Mouse (Mus musculus) heart, embryonic 14.5 days (tissue): ENCODE data around the gene Tdgf1. TPM values are rescaled to one million over a fixed set of nuclear protein-coding genes. Genes with fewer than 3 reads are reported as not detected.

ENCODE experiments used
- ATAC-seq: fragments of 200-750 bp; cut with Nextera tagmentation; 2 replicates; pipeline ENCODE4 v1.8.0; 2017; ENCODE audit warnings: low read depth, moderate TSS enrichment; ENCODE audit not compliant: insufficient number of reproducible peaks, insufficient read depth, low FRiP score
- H3K27ac ChIP-seq, 2 experiments: fragments of 200-500 bp in 1 of 2; fragments of 300-500 bp in 1 of 2; sonication (generic) in 1 of 2; replicated peaks in 1 of 2; 2 replicates each; pipeline ENCODE4 v1.5.1; 2012 to 2014; ENCODE audit warnings: low read depth in 2 of 2, low read length in 2 of 2, control low read depth in 1 of 2, mild to moderate bottlenecking in 1 of 2, mixed read lengths in 1 of 2; ENCODE audit not compliant: control insufficient read depth in 1 of 2, insufficient read depth in 1 of 2
- H3K27me3 ChIP-seq: fragments of 300-500 bp; sonication (generic); 2 replicates; pipeline ENCODE4 v1.6.1; 2014; ENCODE audit warnings: mild to moderate bottlenecking, low read length, control low read depth; ENCODE audit not compliant: control insufficient read depth, insufficient read depth
- H3K36me3 ChIP-seq: fragments of 300-500 bp; sonication (generic); 2 replicates; pipeline ENCODE4 v1.6.1; 2014; ENCODE audit warnings: mild to moderate bottlenecking, control low read depth, low read length, mixed read lengths; ENCODE audit not compliant: control insufficient read depth, insufficient read depth
- H3K4me1 ChIP-seq, 2 experiments: fragments of 200-500 bp in 1 of 2; fragments of 300-500 bp in 1 of 2; sonication (generic) in 1 of 2; 2 replicates each; pipeline ENCODE4 v1.6.1; 2012 to 2014; ENCODE audit warnings: low read length in 2 of 2, control low read depth in 1 of 2, mixed read lengths in 1 of 2; ENCODE audit not compliant: control insufficient read depth in 2 of 2, insufficient read depth in 2 of 2
- H3K4me2 ChIP-seq: fragments of 300-500 bp; sonication (generic); 2 replicates; pipeline ENCODE4 v1.6.1; 2014; ENCODE audit warnings: mild to moderate bottlenecking, low read length
- H3K4me3 ChIP-seq, 2 experiments: fragments of 200-500 bp in 1 of 2; fragments of 300-500 bp in 1 of 2; sonication (generic) in 1 of 2; 2 replicates each; pipeline ENCODE4 v1.5.1; 2012 to 2014; ENCODE audit warnings: low read length in 2 of 2, mild to moderate bottlenecking in 2 of 2, control low read depth in 1 of 2, low read depth in 1 of 2, moderate library complexity in 1 of 2; ENCODE audit not compliant: control insufficient read depth in 1 of 2, insufficient read depth in 1 of 2
- H3K9ac ChIP-seq: fragments of 300-500 bp; sonication (generic); 2 replicates; pipeline ENCODE4 v1.6.1; 2014; ENCODE audit warnings: mild to moderate bottlenecking, low read length
- H3K9me3 ChIP-seq: fragments of 300-500 bp; sonication (generic); 2 replicates; pipeline ENCODE4 v1.6.1; 2016; ENCODE audit warnings: low read length, control low read depth; ENCODE audit not compliant: control insufficient read depth
- WGBS: fragments of 180-500 bp; shearing (Covaris S2); extraction: QIAGEN DNeasy Blood & Tissue Kit; methylation state at CpG from one replicate; pipeline ENCODE4 v1.1.7; 2014; 5-methylcytosine and 5-hydroxymethylcytosine counted together
- polyA plus RNA-seq: library from polyadenylated mRNA; unstranded; fragments of >200 nt; fragmentation: Nextera tagmentation; extraction: Ambion mirVana; gene quantifications from 2 replicates; pipeline ENCODE4 v1.2.1, GENCODE M21; 2014

Gene Tdgf1
- polyA plus RNA-seq, 1 experiment from 2014 or later = not detected

- Histone ChIP-seq H3K9me3 (no peaks in the 10 kb centered on the region), H3K9ac (no peak overlapping the region), H3K4me1 (peaks cover 0 to 4% of the 10 kb centered on the region in 2 experiments; a peak in 1 of 4 replicates), H3K27ac (no peak overlapping the region), H3K27me3 (no peaks in the 10 kb centered on the region), H3K4me2 (no peak overlapping the region), H3K36me3 (no peaks in the 10 kb centered on the region), H3K4me3 (no peak overlapping the region)
- WGBS = 65% methylated on average over 8 of the region's 8 CpGs
- ATAC-seq = no peak
Measured at GRCm38 (mm10) chr9:110963566-110964115, 17.7 kb upstream of the Tdgf1 start.

GRCm38 (mm10) chr9:110961386-110961785 lies 15.4 kb upstream of the Tdgf1 start:
- Histone ChIP-seq H3K27me3 (no peaks in the 10 kb centered on the region), H3K27ac (no peak overlapping the region), H3K4me1 (peaks cover 0 to 4% of the 10 kb centered on the region in 2 experiments; a peak in 1 of 4 replicates), H3K9me3 (no peaks in the 10 kb centered on the region), H3K36me3 (no peaks in the 10 kb centered on the region), H3K4me2 (no peak overlapping the region), H3K4me3 (no peak overlapping the region), H3K9ac (no peak overlapping the region)
- 97% methylated on average over 8 of the region's 8 CpGs for WGBS
- ATAC-seq = no peak

GRCm38 (mm10) chr9:110960230-110961149 lies 14.5 kb upstream of the Tdgf1 start:
- H3K9me3 ChIP-seq = no peaks in the 10 kb centered on the region
- H3K27me3 ChIP-seq = 0 out of 2 replicates have a peak, but pooled peaks cover 3% of the 10 kb centered on the region
- no peak overlapping the region for H3K4me3 ChIP-seq
- peaks cover 0 to 4% of the 10 kb centered on the region in 2 experiments; a peak in 1 of 4 replicates for H3K4me1 ChIP-seq
- no peak overlapping the region for H3K27ac ChIP-seq
- H3K4me2 ChIP-seq = no peak overlapping the region
- H3K9ac ChIP-seq = no peak overlapping the region
- 0 out of 2 replicates have a peak, but pooled peaks have one; percentile 6 for ATAC-seq
- WGBS = 76% methylated on average over 13 of the region's 13 CpGs
- no peaks in the 10 kb centered on the region for H3K36me3 ChIP-seq

- Histone ChIP-seq H3K27ac (no peak overlapping the region), H3K36me3 (no peaks in the 10 kb centered on the region)
- WGBS = 71% methylated on average over 5 of the region's 5 CpGs
Measured at GRCm38 (mm10) chr9:110959669-110960068, 13.7 kb upstream of the Tdgf1 start.

GRCm38 (mm10) chr9:110955962-110956361 lies 10.0 kb upstream of the Tdgf1 start:
- H3K27ac ChIP-seq = no peak overlapping the region
- no peak overlapping the region for H3K9ac ChIP-seq
- H3K4me2 ChIP-seq = no peak overlapping the region
- no peaks in the 10 kb centered on the region for H3K36me3 ChIP-seq
- no peak for ATAC-seq
- 79% methylated on average over 6 of the region's 6 CpGs for WGBS
- 0 out of 2 replicates have a peak, but pooled peaks cover 3% of the 10 kb centered on the region for H3K27me3 ChIP-seq
- H3K9me3 ChIP-seq = no peaks in the 10 kb centered on the region
- peaks cover 7 to 20% of the 10 kb centered on the region in 2 experiments; a peak in 3 of 4 replicates for H3K4me1 ChIP-seq
- H3K4me3 ChIP-seq = no peak overlapping the region

More at GRCm38 (mm10) chr9:110959669-110960068, 13.7 kb upstream of the Tdgf1 start:
- ATAC-seq = no peak
- Histone ChIP-seq H3K4me1 (peaks cover 0 to 4% of the 10 kb centered on the region in 2 experiments; a peak in 1 of 4 replicates), H3K27me3 (0 out of 2 replicates have a peak, but pooled peaks cover 3% of the 10 kb centered on the region), H3K4me3 (no peak overlapping the region), H3K9me3 (no peaks in the 10 kb centered on the region), H3K4me2 (no peak overlapping the region), H3K9ac (no peak overlapping the region)

- Histone ChIP-seq H3K4me3 (no peak overlapping the region), H3K9ac (no peak overlapping the region), H3K27me3 (0 out of 2 replicates have a peak, but pooled peaks cover 3% of the 10 kb centered on the region), H3K4me2 (peak overlapping the region; percentile 78; the same call in 1 of the 2 replicates), H3K27ac (no peak overlapping the region), H3K9me3 (no peaks in the 10 kb centered on the region), H3K4me1 (peaks cover 7 to 20% of the 10 kb centered on the region in 2 experiments; a peak in 3 of 4 replicates), H3K36me3 (no peaks in the 10 kb centered on the region)
- WGBS = 38% methylated on average over 2 of the region's 2 CpGs
- no peak for ATAC-seq
Measured at GRCm38 (mm10) chr9:110954681-110955445, 8.9 kb upstream of the Tdgf1 start.
